Mouse (Mus musculus): ENCODE results near the gene Ttll1.

DNA sequence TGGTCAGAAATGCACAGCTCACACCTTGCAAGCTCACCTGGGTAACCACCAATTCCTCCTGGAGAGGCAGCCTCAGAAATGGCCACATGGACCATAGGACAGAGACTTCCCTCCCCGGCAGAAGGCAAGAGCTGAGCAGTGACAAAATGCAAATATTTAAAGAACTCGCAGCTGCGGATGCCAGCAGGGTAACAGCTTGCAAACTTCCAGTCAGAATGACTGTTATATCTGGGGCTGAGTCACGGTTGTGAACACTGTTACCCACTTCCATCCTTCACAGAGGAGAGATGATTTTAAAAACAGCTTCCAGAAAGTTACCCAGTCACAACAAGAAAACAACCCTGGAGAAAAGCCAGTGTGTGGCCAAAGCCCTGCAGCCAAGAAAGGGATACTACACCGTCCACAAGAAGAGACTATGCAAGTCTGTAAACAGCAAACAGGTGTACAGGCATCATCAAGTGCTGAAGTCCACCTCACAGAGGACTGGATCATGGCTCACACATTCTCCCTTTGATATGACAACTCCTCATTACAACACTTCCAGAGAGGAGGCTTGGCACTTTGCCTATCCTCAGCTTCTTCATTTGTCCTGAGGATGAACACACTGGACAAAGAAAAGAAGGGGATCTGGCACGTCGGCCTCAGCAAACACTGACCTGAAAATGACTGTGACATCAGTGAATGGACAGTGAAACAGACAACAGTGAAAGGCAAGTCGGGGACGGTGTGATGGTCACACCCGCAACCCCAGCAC lies 62.7 kb downstream of the Ttll1 start:
- no peak for TF ChIP-seq CTCF (IDR thresholded peaks at IDR 0.05; ENCODE audit: low read depth, low read length)
- no peak for TF ChIP-seq GATA1 (IDR thresholded peaks at IDR 0.05; ENCODE audit: borderline replicate concordance, low read length)
- TF ChIP-seq POLR2AphosphoS5 (IDR thresholded peaks at IDR 0.05; ENCODE audit: insufficient replicate concordance, low read depth, low read length), result no peak
- no peak for TF ChIP-seq TAL1 (conservative IDR thresholded peaks at IDR 0.05; ENCODE audit: low read depth, low read length)
